Mouse (Mus musculus) spleen, postnatal 10 days (tissue): ENCODE measurements around the gene Polr3gl.

Experiments
- DNase-seq, 2 experiments: peaks; one replicate each; pipeline ENCODE4 v3.0.0; 2021 to 2022; ENCODE audit warnings: low spot score in 2 of 2

The Polr3gl gene

GRCm38 (mm10) chr3:96557694-96558093 is 36.3 kb downstream of the Polr3gl start, which contains the start of gene Txnip:
Txnip (plus strand) TSS chr3:96557957.
- peak; percentile 97 to 100 for DNase-seq

- peak in 1 of 2 experiments; percentile 48 for DNase-seq
These were observed 37.0 kb downstream of the Polr3gl start for GRCm38 (mm10) chr3:96556651-96557635.

- DNase-seq, result no peak
These were observed 37.9 kb downstream of the Polr3gl start for GRCm38 (mm10) chr3:96555999-96556614.

- no peak for DNase-seq
These were observed 38.9 kb downstream of the Polr3gl start for GRCm38 (mm10) chr3:96555041-96555596.

- no peak for DNase-seq
These were observed 39.7 kb downstream of the Polr3gl start for GRCm38 (mm10) chr3:96554251-96554650.

GRCm38 (mm10) chr3:96553601-96554000 is 40.4 kb downstream of the Polr3gl start:
- DNase-seq, result no peak

GRCm38 (mm10) chr3:96551890-96552289 is 42.1 kb downstream of the Polr3gl start:
- DNase-seq, result no peak

GRCm38 (mm10) chr3:96551203-96551602 is 42.8 kb downstream of the Polr3gl start:
- DNase-seq, result peak in 1 of 2 experiments; percentile 70

GRCm38 (mm10) chr3:96549346-96549745 is 44.6 kb downstream of the Polr3gl start:
- no peak for DNase-seq

GRCm38 (mm10) chr3:96548824-96549223 is 45.2 kb downstream of the Polr3gl start:
- peak in 1 of 2 experiments; percentile 14 for DNase-seq

GRCm38 (mm10) chr3:96547389-96547960 is 46.5 kb downstream of the Polr3gl start:
- DNase-seq, result peak; percentile 76 to 90

- no peak for DNase-seq
These were observed 47.1 kb downstream of the Polr3gl start for GRCm38 (mm10) chr3:96546880-96547279.

GRCm38 (mm10) chr3:96545565-96545964 is 48.4 kb downstream of the Polr3gl start:
- no peak for DNase-seq

GRCm38 (mm10) chr3:96543345-96543744 is 50.6 kb downstream of the Polr3gl start:
- DNase-seq, result no peak

- DNase-seq, result no peak
These were observed 51.4 kb downstream of the Polr3gl start for GRCm38 (mm10) chr3:96542554-96542953.

GRCm38 (mm10) chr3:96541328-96542078 is 52.5 kb downstream of the Polr3gl start:
- DNase-seq, result no peak

- no peak for DNase-seq
These were observed 53.2 kb downstream of the Polr3gl start for GRCm38 (mm10) chr3:96540740-96541139.

- DNase-seq, result no peak
These were observed 54.7 kb downstream of the Polr3gl start for GRCm38 (mm10) chr3:96539316-96539715.

- DNase-seq, result no peak
These were observed 59.7 kb downstream of the Polr3gl start for GRCm38 (mm10) chr3:96534300-96534699.

GRCm38 (mm10) chr3:96532050-96532449 is 61.9 kb downstream of the Polr3gl start:
- no peak for DNase-seq

- no peak for DNase-seq
These were observed 65.5 kb downstream of the Polr3gl start for GRCm38 (mm10) chr3:96528506-96528905.
